Mouse (Mus musculus): ENCODE measurements around the gene Tnfaip1. TPM values are rescaled to one million over a fixed set of nuclear protein-coding genes. Genes with fewer than 3 reads are reported as not detected.
"Not testable (repeated sequence)": the region's sequence is repeated elsewhere in the genome, so short reads cannot be mapped to it uniquely, and the experiment has no call there.

Gene Tnfaip1
- polyA plus RNA-seq, 1 experiment from 2014 or later = 92.4 TPM

DNA sequence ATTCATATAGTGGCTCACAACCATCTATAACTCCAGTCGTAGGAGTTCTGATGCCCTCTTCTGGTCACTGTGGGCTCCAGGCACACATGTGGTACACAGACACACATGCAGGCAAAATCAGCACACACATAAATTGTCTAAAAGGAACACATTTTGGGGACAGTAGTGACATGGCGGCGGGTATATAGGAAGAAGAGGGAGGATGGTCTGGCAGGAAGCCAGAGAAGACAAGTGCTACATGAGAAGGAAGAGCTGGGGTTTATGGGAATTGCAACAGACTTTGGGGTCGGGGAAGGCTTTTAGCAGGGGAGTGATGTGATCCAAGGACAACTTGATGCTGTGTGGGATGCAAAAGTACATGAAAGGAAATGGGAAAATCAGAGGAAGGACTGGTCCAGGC, 1.6 kb downstream of the Tnfaip1 start:
- 90% methylated on average over 4 of the region's 4 CpGs for WGBS
- Histone ChIP-seq H3K27ac (replicated peaks) (no peak overlapping the region), H3K36me3 (replicated peaks) (peaks cover 59% of the 10 kb centered on the region), H3K27me3 (replicated peaks; ENCODE audit: low read depth, poor library complexity, severe bottlenecking) (no peaks in the 10 kb centered on the region), H3K4me3 (peak overlapping the region; percentile 91), H3K4me1 (peaks cover 22% of the 10 kb centered on the region), H3K9me3 (no peaks in the 10 kb centered on the region)
- DNase-seq (ENCODE audit: low spot score) = no peak

GRCm38 (mm10) chr11:78531515-78531914, 4.6 kb downstream of the Tnfaip1 start:
- WGBS = 93% methylated on average over 10 of the region's 10 CpGs
- H3K27ac ChIP-seq (replicated peaks); H3K27me3 ChIP-seq (replicated peaks; ENCODE audit: low read depth, poor library complexity, severe bottlenecking); H3K4me3 ChIP-seq; H3K9me3 ChIP-seq; DNase-seq (ENCODE audit: low spot score): not testable (repeated sequence)
- peaks cover 75% of the 10 kb centered on the region for H3K36me3 ChIP-seq (replicated peaks)
- H3K4me1 ChIP-seq = peaks cover 11% of the 10 kb centered on the region

- no peak for DNase-seq (ENCODE audit: low spot score)
- WGBS = 77% methylated on average over 6 of the region's 6 CpGs
- Histone ChIP-seq H3K4me3 (no peak overlapping the region), H3K27me3 (replicated peaks; ENCODE audit: low read depth, poor library complexity, severe bottlenecking) (no peaks in the 10 kb centered on the region), H3K36me3 (replicated peaks) (peaks cover 80% of the 10 kb centered on the region), H3K4me1 (peaks cover 11% of the 10 kb centered on the region), H3K27ac (replicated peaks) (no peak overlapping the region), H3K9me3 (no peaks in the 10 kb centered on the region)
Observed at GRCm38 (mm10) chr11:78531046-78531445, 5.1 kb downstream of the Tnfaip1 start.

GRCm38 (mm10) chr11:78530001-78530400, 6.1 kb downstream of the Tnfaip1 start:
- peaks cover 7% of the 10 kb centered on the region for H3K4me1 ChIP-seq
- H3K27me3 ChIP-seq (replicated peaks; ENCODE audit: low read depth, poor library complexity, severe bottlenecking) = no peaks in the 10 kb centered on the region
- WGBS = 92% methylated on average over 12 of the region's 12 CpGs
- DNase-seq (ENCODE audit: low spot score) = no peak
- H3K9me3 ChIP-seq = no peaks in the 10 kb centered on the region
- no peak overlapping the region for H3K27ac ChIP-seq (replicated peaks)
- H3K36me3 ChIP-seq (replicated peaks) = peaks cover 90% of the 10 kb centered on the region
- H3K4me3 ChIP-seq = no peak overlapping the region

DNA sequence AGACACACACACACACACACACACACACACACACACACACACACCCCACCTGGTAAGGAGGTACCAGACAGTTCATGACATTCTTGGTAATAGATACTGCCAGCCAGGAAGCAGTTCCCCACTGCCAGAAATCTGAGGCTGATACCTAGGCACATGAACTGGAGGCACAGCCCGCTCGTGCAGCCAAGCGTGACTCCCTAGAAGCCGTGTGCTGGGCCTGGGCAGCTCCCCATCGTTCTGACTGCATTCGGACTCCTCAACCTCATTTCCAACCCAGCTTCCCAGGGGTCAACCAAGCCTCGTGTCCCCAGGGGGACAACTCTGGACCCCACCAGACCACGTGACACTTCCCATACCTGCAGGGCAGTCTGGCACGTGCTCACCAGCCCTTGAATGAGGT, 7.4 kb downstream of the Tnfaip1 start:
- 90% methylated on average over 9 of the region's 9 CpGs for WGBS
- no peak overlapping the region for H3K27ac ChIP-seq (replicated peaks)
- H3K36me3 ChIP-seq (replicated peaks) = peaks cover 97% of the 10 kb centered on the region
- no peak for DNase-seq (ENCODE audit: low spot score)
- H3K4me3 ChIP-seq = no peak overlapping the region
- no peaks in the 10 kb centered on the region for H3K27me3 ChIP-seq (replicated peaks; ENCODE audit: low read depth, poor library complexity, severe bottlenecking)
- H3K4me1 ChIP-seq = no peaks in the 10 kb centered on the region
- H3K9me3 ChIP-seq = no peaks in the 10 kb centered on the region

GRCm38 (mm10) chr11:78524838-78525237, 11.3 kb downstream of the Tnfaip1 start:
- WGBS = 91% methylated on average over 2 of the region's 2 CpGs
- peaks cover 100% of the 10 kb centered on the region for H3K36me3 ChIP-seq (replicated peaks)
- H3K27me3 ChIP-seq (replicated peaks; ENCODE audit: low read depth, poor library complexity, severe bottlenecking) = no peaks in the 10 kb centered on the region
- H3K9me3 ChIP-seq = no peaks in the 10 kb centered on the region
- H3K27ac ChIP-seq (replicated peaks) = no peak overlapping the region
- H3K4me3 ChIP-seq = no peak overlapping the region
- H3K4me1 ChIP-seq = no peaks in the 10 kb centered on the region
- no peak for DNase-seq (ENCODE audit: low spot score)

GRCm38 (mm10) chr11:78523241-78523955, 12.7 kb downstream of the Tnfaip1 start:
- Histone ChIP-seq H3K4me3 (no peak overlapping the region), H3K27me3 (replicated peaks; ENCODE audit: low read depth, poor library complexity, severe bottlenecking) (no peaks in the 10 kb centered on the region), H3K9me3 (no peaks in the 10 kb centered on the region), H3K4me1 (no peaks in the 10 kb centered on the region), H3K27ac (replicated peaks) (no peak overlapping the region), H3K36me3 (replicated peaks) (peaks cover 100% of the 10 kb centered on the region)
- WGBS = 84% methylated on average over 9 of the region's 9 CpGs
- no peak for DNase-seq (ENCODE audit: low spot score)

- Histone ChIP-seq H3K4me3 (no peak overlapping the region), H3K36me3 (replicated peaks) (peaks cover 100% of the 10 kb centered on the region), H3K27ac (replicated peaks) (no peak overlapping the region), H3K27me3 (replicated peaks; ENCODE audit: low read depth, poor library complexity, severe bottlenecking) (no peaks in the 10 kb centered on the region), H3K4me1 (no peaks in the 10 kb centered on the region), H3K9me3 (no peaks in the 10 kb centered on the region)
- no peak for DNase-seq (ENCODE audit: low spot score)
- WGBS = 90% methylated on average over 1 of the region's 1 CpGs
Observed at GRCm38 (mm10) chr11:78522481-78522997, 13.6 kb downstream of the Tnfaip1 start.

- H3K36me3 ChIP-seq (replicated peaks) = peaks cover 97% of the 10 kb centered on the region
- H3K4me1 ChIP-seq = no peaks in the 10 kb centered on the region
- H3K27ac ChIP-seq (replicated peaks) = no peak overlapping the region
- no peaks in the 10 kb centered on the region for H3K27me3 ChIP-seq (replicated peaks; ENCODE audit: low read depth, poor library complexity, severe bottlenecking)
- no peak for DNase-seq (ENCODE audit: low spot score)
- WGBS = 96% methylated on average over 3 of the region's 3 CpGs
- no peak overlapping the region for H3K4me3 ChIP-seq
- H3K9me3 ChIP-seq = no peaks in the 10 kb centered on the region
Observed at GRCm38 (mm10) chr11:78521880-78522279, 14.3 kb downstream of the Tnfaip1 start.

GRCm38 (mm10) chr11:78518931-78519330, 17.2 kb downstream of the Tnfaip1 start:
- DNase-seq (ENCODE audit: low spot score) = no peak
- Histone ChIP-seq H3K9me3 (no peaks in the 10 kb centered on the region), H3K4me3 (no peak overlapping the region), H3K36me3 (replicated peaks) (peaks cover 97% of the 10 kb centered on the region), H3K27me3 (replicated peaks; ENCODE audit: low read depth, poor library complexity, severe bottlenecking) (no peaks in the 10 kb centered on the region), H3K27ac (replicated peaks) (no peak overlapping the region), H3K4me1 (0 out of 2 replicates have a peak, but pooled peaks cover under 1% of the 10 kb centered on the region)
- 95% methylated on average over 10 of the region's 10 CpGs for WGBS

GRCm38 (mm10) chr11:78515549-78516325, 20.4 kb downstream of the Tnfaip1 start:
- WGBS = 56% methylated on average over 2 of the region's 2 CpGs
- H3K9me3 ChIP-seq = no peaks in the 10 kb centered on the region
- H3K27me3 ChIP-seq (replicated peaks; ENCODE audit: low read depth, poor library complexity, severe bottlenecking) = no peaks in the 10 kb centered on the region
- H3K36me3 ChIP-seq (replicated peaks) = peaks cover 71% of the 10 kb centered on the region
- no peak overlapping the region for H3K27ac ChIP-seq (replicated peaks)
- peaks cover 22% of the 10 kb centered on the region for H3K4me1 ChIP-seq
- H3K4me3 ChIP-seq = no peak overlapping the region
- DNase-seq (ENCODE audit: low spot score) = no peak

DNA sequence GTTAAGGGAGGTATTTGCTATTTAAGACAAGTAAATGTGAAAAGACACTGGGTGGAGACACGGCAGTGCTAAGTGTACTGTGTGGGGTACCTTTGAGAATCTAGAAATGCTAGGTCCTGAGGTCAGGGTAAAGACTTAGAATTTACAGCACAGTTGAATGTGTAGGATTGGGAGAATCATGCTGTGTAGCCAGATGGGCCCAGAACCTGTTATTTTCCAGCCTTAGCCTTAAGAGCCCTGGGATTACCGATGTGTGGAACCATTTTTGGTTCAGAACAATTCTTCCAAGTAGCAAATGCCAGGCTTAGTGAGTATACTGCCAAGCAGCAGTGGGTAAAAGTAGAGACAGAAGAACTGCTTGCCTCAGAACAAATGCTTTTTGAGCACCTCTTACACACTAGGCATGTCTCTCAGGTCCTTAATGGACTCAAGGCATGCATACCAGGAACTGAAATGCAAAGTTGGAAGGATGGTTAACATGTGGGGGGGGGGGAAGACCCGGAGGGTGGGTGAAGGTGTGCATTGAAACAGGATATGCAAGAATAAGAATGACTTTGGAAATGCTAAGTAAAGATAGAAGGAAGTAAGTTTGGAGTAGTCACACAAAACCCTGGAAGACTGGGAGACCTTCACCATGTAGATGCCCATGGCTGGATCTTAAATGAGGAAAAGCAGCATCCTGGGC, 22.9 kb downstream of the Tnfaip1 start:
- H3K36me3 ChIP-seq (replicated peaks) = peaks cover 66% of the 10 kb centered on the region

More for the DNA sequence above, 22.9 kb downstream of the Tnfaip1 start:
- peak overlapping the region; percentile 86 for H3K4me3 ChIP-seq
- H3K9me3 ChIP-seq = no peaks in the 10 kb centered on the region
- no peaks in the 10 kb centered on the region for H3K27me3 ChIP-seq (replicated peaks; ENCODE audit: low read depth, poor library complexity, severe bottlenecking)
- peaks cover 22% of the 10 kb centered on the region for H3K4me1 ChIP-seq
- DNase-seq (ENCODE audit: low spot score) = no peak
- peak overlapping the region; percentile 94 for H3K27ac ChIP-seq (replicated peaks)
- 85% methylated on average over 3 of the region's 3 CpGs for WGBS
